Mouse (Mus musculus) embryonic fibroblast, embryonic 13.5 days (primary cell): ENCODE measurements around the gene Izumo1. TPM values are rescaled to one million over a fixed set of nuclear protein-coding genes. Genes with fewer than 3 reads are reported as not detected.
"Not testable (repeated sequence)": the region's sequence is repeated elsewhere in the genome, so short reads cannot be mapped to it uniquely, and the experiment has no call there.

Experiments
- H3K27ac ChIP-seq: 2 replicates; pipeline ENCODE4 v1.5.1; 2012; ENCODE audit warnings: low read length, control low read depth, inconsistent platforms; ENCODE audit not compliant: insufficient read depth
- H3K4me1 ChIP-seq: 2 replicates; pipeline ENCODE4 v1.6.1; 2011; ENCODE audit warnings: low read length; ENCODE audit not compliant: control insufficient read depth, insufficient read depth
- H3K4me3 ChIP-seq: 2 replicates; pipeline ENCODE4 v1.5.1; 2011; ENCODE audit warnings: mild to moderate bottlenecking, control low read depth, low read length; ENCODE audit not compliant: insufficient read depth
- CTCF ChIP-seq: IDR thresholded peaks from 2 replicates; pipeline ENCODE4 v1.5.1; 2011; ENCODE audit warnings: mild to moderate bottlenecking, control low read depth, low read length, moderate library complexity, borderline replicate concordance; ENCODE audit not compliant: insufficient read depth
- POLR2A ChIP-seq: IDR thresholded peaks from 2 replicates; pipeline ENCODE4 v1.6.1; 2011; ENCODE audit warnings: low read depth, mild to moderate bottlenecking, control low read depth, low read length, moderate library complexity
- polyA plus RNA-seq: library from polyadenylated mRNA; stranded (reverse); fragments of >200 nt; gene quantifications from 2 replicates; pipeline ENCODE4 v1.2.4, GENCODE M21; 2011; ENCODE audit warnings: low read depth; ENCODE audit not compliant: missing spikeins, insufficient read length

The Izumo1 gene
- polyA plus RNA-seq, 1 experiment: not detected

DNA sequence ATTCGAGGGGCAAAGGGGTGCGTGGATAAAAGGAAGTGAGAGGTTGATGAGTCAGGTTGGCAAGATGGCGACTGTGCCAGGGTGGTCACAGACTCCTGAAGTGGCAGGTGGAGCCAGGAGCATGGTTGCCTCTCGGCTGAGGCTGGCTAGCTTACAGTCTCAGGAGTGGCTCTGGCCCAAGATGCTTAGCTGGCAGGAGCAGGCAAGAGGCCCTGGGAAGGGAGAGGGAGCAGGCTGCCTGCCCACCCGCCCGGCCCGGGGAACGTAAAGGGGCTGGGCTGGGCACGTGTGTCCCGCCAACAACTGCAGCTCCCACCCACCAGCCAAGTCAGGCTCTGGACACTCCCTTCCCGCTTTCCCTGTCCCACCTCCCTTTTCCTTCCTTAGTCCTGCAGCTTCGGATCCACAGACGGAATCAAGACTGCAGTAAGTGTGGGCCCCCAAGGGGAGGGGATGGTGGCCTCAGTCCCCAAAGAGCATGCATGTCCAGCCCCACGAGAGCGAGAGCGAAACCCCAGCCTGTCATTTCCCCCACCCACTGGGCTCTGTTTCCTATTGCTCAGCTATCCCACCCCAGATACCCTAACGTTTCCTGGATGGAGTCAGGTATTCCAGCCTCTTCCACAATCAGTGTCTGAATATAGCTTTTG lies 19.9 kb downstream of the Izumo1 start:
- Histone ChIP-seq H3K4me1 (no peaks in the 10 kb centered on the region), H3K27ac (no peak overlapping the region), H3K4me3 (no peak overlapping the region)
- no peak for TF ChIP-seq CTCF

DNA sequence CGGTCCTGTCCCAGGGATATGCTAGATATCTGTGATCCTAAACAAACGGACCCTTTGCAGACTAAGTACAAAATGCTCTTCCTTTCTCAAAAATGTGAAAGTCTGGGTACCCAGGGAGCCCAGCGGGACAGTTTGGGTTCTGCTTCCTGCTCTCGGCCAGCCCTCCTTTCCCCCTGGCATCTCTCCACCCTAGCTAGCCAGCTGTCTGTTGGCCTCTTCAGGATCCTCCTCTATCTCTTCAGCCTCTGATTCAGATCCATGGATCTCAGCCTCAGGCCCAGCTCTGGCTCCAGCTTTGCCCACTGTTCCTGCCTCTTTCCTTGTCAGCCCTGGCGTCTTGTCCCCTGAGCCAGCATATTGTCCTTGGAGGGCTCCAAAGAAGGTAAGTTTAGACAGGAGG lies 20.5 kb downstream of the Izumo1 start:
- H3K27ac ChIP-seq: no peak overlapping the region
- H3K4me1 ChIP-seq: no peaks in the 10 kb centered on the region
- no peak overlapping the region for H3K4me3 ChIP-seq
- TF ChIP-seq CTCF (no peak), POLR2A (no peak; the same call in 1 of the 2 replicates)

DNA sequence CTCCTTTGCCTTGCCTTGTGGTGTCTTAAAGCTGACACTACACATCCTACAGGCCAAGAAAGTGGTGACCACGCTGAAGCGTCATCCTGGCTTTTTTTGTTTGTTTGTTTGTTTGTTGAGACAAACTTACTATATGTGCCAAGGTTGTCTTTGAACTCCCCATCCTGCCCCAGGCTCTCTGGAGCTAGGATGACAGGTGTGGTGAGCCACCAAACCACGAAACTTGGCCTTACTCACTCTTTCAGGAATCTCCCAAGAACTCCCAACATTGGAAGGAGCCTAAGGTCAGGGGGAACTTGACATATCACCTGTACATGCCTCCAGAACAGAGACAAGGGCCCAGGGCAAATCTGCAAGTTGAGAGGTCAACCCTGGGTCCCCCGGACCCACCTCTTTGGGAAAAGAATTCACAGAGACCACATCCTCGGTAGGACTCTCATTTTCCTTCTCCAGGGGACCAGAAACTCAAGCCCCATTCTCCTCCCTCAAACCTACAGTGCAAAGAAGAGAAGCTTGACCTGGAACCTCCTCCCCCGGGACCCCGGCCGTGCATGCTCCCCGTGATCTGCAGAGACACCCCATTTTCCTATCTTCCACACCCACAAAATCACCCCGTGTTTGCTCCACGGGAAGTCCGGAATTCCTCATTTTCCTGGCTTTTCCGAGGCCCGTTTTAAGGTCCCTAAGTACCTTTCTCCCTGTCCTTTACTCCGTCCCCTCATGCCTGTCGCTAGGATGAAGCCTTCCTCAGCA lies 21.1 kb downstream of the Izumo1 start:
- Histone ChIP-seq H3K4me3 (peak overlapping the region; percentile 54), H3K4me1 (no peaks in the 10 kb centered on the region)
- TF ChIP-seq CTCF (no peak), POLR2A (no peak)

DNA sequence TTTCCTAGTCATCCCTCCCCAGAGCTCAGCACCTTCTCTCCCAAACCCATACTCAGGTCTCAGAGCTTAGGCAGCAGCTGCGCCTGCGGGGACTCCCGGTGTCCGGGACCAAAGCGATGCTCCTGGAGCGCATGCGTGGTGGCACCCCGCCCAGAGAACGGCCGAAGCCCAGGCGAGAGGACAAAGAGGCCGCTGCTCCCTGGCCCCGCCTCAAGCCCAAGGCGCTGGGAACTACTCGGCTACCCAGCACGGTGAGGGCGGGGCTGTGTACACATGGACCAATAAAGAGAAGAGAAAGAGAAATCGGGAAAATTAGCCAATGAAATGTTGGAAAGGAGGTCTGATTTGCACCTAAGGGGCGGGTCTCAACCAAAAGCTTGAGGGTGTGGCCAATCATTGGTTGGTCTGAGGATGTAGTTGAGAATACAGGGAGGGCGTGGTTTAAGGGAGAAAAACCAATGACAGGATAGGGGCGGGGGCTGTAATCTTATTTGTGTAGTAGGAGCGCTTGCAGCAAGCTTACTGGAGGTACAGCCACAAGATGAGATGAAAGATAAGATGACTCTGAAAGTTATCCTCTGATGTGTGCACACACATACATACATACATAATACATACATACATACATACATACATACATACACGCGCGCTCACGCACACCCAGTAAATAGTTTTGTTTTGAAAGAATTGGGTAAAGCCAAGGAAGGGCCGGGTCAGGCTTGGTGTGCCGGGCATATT lies 22.0 kb downstream of the Izumo1 start:
- Histone ChIP-seq H3K4me1 (no peaks in the 10 kb centered on the region), H3K4me3 (peak overlapping the region; percentile 54), H3K27ac (peak overlapping the region; percentile 43)
- TF ChIP-seq CTCF (no peak), POLR2A (peak; percentile 92)

More for the DNA sequence above, 21.1 kb downstream of the Izumo1 start:
- H3K27ac ChIP-seq: peak overlapping the region; percentile 43

DNA sequence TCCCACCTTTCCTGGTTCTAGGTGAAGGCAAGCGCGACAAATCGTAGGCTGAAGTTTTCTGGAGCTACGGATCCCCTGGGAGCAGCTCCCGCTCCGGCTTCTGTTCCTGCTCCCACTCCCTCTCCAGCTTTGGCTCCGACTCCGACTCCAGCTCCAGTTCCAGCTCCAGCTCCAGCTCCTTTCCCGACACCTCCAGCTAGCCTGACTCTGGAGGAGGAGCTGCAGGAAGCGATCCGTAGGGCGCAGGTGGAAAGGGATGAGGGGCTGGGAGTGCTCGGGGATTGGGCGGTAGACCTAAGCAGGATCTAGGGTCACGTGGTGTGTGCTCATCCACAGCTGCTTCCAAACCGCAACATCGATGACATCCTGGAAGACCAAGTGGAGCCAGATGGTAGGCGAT lies 22.6 kb downstream of the Izumo1 start:
- Histone ChIP-seq H3K27ac (no peak overlapping the region), H3K4me3 (peak overlapping the region; percentile 23)
- TF ChIP-seq POLR2A (no peak; the same call in 1 of the 2 replicates), CTCF (no peak)

DNA sequence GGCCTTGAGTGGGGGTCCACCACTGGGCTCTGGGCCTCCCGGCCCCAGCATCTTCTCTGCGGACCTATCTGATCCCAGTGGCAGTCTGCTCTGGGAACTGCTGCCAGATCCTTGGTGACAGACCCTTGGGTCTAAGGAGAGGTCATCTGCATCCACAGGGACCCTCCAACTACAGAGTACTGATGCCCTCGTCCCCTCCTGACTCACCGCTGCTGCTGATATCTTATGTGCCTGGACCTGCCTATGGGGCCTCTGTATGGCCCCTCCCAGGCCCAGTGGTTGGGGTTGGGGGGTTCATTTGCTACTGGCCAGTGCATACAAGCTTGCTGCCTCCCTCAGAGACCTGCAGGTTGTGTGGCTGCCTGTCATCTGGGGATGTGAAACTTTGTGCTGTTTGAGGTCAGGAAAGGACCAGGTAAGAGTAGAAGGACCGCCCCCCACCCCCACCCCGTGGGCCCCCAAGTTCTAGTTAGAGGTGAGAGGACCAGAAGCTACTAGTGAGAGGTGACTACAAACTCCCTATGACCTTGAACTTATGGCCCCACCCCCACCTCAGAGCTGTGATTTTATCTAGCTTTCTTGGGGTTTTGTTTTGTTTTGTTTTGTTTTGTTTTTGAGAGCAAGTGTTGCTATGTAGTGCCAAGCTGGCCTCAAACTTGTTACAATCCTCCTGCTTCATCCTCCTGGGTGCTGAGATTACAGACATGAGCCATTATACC lies 23.4 kb downstream of the Izumo1 start:
- H3K4me1 ChIP-seq: no peaks in the 10 kb centered on the region
- H3K27ac ChIP-seq: no peak overlapping the region
- TF ChIP-seq CTCF (no peak), POLR2A (no peak)
- H3K4me3 ChIP-seq: no peak overlapping the region

More for the DNA sequence above, 22.6 kb downstream of the Izumo1 start:
- H3K4me1 ChIP-seq: no peaks in the 10 kb centered on the region

DNA sequence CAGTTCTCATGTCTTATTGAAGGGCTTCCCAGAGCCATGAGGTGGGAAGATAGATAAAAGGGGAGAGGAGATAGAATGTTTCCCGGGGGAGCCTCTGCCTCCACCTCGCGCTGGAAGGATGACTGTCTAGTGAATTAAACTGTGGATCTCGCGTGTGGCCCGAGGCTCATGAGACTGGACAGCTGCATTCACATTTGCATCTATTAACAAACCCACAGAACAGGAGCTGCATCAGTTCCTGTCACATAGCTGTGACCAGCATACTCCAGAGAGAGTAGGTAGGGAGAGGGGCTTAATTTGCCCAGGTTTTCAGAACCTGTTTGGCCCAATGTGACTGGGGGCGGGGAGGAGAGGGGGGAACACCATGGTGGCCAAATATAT lies 24.0 kb downstream of the Izumo1 start:
- Histone ChIP-seq H3K4me1 (no peaks in the 10 kb centered on the region), H3K4me3 (no peak overlapping the region), H3K27ac (no peak overlapping the region)
- TF ChIP-seq POLR2A: no peak
- no peak for TF ChIP-seq CTCF

DNA sequence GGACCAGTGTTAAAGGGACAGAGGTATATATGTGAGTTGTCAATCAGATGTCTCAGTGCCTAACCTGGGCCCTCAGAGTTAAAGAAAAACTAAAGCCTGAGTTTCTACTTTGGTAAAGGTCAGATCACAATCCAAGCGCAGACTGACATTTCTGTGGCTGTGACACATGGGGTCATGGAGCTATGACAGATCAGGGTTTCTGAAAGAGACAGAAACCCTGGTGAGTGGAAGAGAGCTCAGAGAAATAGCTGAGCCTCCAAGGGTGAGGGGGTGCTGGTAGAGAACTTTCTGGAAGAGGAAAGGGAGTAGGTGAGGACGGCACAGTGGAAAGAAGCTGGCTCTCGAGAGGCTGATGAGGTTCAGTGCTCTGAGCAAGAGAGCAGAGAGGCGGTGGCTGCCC lies 25.1 kb downstream of the Izumo1 start:
- TF ChIP-seq POLR2A: no peak
- no peak for TF ChIP-seq CTCF
- no peaks in the 10 kb centered on the region for H3K4me1 ChIP-seq
- H3K27ac ChIP-seq: no peak overlapping the region
- no peak overlapping the region for H3K4me3 ChIP-seq

DNA sequence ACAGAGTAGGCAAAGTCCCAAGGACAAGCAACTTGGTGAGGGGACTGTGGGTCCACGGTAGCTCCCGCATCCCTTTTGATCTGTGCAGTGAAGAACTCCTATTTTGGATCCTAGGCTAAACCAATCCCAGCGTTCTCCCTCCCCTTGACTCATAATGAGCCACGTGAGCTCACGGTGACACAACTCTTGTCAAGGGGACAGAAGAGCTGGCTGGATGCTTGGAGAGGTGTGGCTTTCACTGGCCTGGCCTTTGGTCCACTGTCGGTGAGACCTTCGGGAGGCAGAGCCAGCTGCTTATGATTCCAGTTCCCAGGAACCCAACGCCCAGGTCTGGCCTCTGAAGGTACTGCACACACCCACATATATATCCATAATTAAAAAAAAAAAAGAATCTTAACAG lies 27.7 kb downstream of the Izumo1 start:
- H3K4me1 ChIP-seq: no peaks in the 10 kb centered on the region
- no peak overlapping the region for H3K4me3 ChIP-seq
- TF ChIP-seq CTCF (no peak), POLR2A (no peak)
- no peak overlapping the region for H3K27ac ChIP-seq

DNA sequence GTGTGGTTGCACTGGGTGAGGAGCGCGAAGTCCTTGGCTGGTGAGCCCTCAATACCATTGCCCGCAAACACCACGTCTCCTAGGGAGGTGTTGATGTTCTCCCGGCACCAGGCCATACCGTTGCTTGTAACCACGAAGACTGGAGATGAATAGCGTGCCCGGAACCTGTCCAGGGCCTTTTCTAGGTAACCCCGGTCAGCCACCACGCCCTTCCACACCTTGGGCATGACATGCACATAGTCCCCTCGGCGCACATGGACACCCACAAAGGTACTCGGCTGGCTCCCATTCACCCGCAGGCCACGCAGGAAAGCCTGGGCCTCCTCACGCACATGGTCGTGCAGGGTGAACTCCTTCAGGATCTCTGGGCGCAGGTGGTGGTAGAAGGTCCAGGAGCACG lies 28.9 kb downstream of the Izumo1 start:
- not testable (repeated sequence) for H3K4me1 ChIP-seq, H3K27ac ChIP-seq, H3K4me3 ChIP-seq
